Mouse (Mus musculus): ENCODE results near the gene Gm37240.
A peak's percentile ranks its signal among the peaks of the same experiment; 100 is the strongest.

Gene Gm37240

GRCm38 (mm10) chr3:85827283-85827682 lies 60.0 kb downstream of the Gm37240 start:
- no peak for DNase-seq (ENCODE audit: low read depth, low spot score)

GRCm38 (mm10) chr3:85820839-85821548 lies 66.3 kb downstream of the Gm37240 start:
- no peak for DNase-seq (ENCODE audit: low read depth, low spot score)

- DNase-seq (ENCODE audit: low read depth, low spot score): no peak
Observed at GRCm38 (mm10) chr3:85819319-85819718, 68.0 kb downstream of the Gm37240 start.

DNA sequence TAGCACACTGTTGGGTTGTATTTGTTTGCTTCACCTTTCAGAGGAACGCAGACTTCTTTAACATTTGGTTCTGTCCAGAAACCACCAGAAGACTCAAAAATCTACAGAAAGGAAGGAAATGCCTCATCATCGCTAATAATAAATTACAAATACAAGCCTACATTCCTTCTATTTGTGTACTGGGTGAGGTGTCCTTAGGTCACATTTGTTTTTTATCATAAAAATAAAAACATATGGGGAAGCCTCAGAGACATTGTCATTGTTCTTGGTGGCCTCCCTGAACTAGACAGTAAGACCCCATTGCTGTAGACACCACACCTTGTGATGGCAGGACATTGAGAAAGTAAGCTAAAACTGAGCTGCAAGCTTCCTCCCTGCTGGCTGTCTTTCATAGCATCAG lies 70.1 kb downstream of the Gm37240 start, which contains the start of gene Fam160a1:
TSS of gene Fam160a1 (minus strand) at position 101 of the 400 bp plus-strand sequence.
- DNase-seq (ENCODE audit: low read depth, low spot score): no peak

DNA sequence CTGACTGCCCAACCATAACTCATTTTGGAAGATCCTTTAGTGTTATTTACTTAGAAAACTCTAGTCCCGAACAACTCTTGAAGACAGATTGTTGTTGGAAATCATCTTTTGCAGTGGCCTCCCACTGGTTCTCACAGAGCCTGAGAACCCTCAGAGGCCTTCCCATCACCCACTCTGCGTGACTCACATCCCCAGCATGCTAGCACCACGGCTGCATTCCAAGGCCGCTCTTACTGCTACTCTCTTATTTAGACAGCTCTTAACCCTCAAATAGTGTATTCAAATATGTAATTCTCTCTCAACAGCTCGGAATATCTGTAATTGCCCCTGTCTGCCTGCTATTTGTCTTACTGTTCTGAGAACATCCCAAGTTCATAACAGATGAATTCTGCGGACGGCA lies 73.1 kb downstream of the Gm37240 start:
- no peak for DNase-seq (ENCODE audit: low read depth, low spot score)

DNA sequence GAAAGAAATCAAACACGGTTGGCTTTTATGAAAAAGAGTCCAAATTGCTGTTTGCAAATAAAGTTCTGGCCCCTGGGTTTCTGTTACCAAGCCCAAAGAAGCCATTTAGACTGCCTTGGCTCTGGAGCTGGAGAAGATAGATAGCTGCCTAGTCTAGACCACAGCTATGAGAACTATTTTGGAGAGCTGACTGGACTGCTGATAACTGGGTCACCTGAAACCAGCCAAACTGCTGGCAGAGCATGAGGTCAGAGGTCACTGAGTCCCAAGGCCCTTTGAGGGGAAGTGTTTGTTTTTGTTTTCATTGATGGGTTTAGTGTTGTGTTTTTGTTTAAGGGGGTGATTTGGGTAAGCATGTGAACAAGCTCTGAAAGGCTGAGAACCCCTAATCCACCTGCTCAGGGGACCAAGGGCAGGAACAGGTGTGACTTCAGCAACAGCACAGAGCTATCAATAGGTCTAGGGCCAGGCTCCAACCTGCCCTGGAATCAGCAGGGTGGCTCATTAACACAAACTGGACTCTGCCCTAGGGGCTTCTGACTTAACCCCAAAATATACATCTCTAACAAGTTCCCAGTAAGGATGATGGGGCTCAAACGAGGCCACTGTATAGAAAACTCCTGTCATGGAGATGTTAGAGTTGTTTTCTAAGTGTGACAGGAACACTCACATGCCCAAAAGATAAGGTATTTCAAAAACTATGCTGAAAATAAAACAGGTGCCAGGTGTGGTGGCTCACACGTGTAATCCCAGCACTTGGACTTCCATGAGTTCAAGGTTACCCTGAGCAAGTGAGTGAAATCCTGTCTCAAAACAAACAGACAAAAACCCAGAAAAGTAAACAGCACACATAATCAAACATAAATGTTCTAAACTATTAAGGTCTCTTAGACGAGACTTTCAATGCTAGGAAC lies 74.0 kb downstream of the Gm37240 start:
- DNase-seq (ENCODE audit: low read depth, low spot score): no peak

DNA sequence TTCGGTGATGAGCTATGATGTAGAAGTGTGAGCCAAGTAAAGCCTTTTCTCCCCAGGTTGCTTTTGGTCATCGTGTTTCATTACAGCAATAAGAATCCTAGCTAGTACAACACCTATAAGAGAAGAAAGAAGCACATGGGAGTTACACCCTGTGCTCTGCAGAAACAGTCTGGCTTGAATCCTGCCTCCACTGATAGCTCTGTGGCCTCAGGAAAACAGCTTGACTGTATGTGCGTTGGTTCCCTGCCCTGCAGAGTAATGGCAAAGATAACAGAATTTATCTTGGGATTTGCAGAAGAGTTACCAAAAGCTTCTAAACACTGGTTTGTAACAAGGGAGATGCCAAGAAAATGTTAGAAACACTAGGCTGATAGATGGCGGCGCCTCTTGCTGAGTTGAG lies 75.3 kb downstream of the Gm37240 start:
- DNase-seq (ENCODE audit: low read depth, low spot score): no peak

GRCm38 (mm10) chr3:85793166-85793565 lies 94.2 kb downstream of the Gm37240 start:
- DNase-seq (ENCODE audit: low read depth, low spot score): no peak

DNA sequence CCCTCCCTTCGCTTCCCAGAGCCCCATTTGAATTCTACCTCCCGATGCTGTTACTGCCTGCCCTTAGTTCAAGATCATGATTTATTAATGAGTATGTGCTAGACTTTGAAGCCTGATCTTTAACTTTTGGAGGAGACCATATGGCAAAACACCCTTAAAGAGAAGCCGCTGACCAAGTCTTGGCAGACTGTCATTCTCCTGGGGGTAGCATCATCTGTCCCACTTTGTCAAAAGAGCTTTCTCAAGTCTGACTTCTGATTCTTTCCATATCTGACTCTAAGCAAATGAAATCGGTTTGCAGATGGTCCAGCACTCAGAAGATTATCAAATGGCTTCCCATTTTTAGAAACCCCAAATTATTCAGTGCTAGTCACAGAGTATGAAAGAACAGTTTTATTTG lies 97.6 kb downstream of the Gm37240 start:
- no peak for DNase-seq (ENCODE audit: low read depth, low spot score)

DNA sequence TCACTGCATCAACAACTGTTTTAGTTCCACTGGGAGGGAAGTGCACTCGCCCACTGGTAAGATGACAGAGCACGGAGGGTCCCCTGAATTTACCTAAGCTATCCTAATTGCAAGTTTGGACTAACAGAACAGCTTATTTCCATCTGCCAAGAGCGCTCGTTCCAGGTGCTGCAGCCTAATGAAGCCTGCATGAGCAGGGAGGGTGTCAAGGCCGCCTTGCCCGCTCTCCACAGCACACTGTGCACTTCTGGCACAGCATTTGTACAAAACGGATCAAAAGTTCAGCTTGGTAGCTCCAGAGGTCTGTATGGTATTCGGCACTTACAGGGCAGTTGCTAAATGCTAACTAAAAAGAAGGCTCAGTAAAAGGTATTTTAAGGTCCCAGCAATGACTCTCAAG lies 100.8 kb downstream of the Gm37240 start:
- DNase-seq (ENCODE audit: low read depth, low spot score): no peak

DNA sequence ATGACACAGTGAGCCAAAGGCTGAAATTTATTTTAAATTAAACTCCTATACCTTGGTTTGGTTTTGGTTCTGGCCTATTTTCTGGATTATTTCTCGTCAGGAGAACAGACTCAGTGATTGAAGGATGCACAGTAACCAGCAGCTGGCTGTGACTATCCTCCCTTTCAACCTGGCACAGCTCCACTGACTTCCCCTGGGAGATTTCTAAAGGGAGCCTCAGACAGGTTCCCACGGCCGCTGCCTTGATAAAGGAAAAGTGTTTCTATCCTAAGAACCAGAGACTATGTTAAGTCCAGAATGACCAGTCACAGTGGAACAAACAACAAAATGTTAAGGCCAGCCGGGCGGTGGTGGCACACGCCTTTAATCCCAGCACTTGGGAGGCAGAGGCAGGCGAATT lies 106.4 kb downstream of the Gm37240 start:
- no peak for DNase-seq (ENCODE audit: low read depth, low spot score)

DNA sequence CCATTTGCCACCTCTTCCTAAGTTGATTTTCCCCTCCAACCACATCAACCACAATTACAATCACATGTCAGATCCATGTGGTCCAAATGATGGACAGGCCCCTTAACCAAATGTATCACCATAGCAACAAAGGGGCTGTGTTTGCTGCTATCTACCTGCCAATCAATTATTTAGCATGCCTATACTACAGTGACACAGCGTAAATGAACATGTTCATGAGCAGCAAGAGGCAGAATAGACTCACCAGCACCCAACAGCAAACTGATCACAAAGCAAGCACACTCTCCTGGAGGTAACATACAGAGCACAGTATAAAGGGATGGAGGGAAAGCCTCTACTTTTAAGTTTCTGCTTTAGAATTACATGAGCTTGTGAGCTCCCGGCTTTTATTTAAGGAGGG lies 107.0 kb downstream of the Gm37240 start:
- DNase-seq (ENCODE audit: low read depth, low spot score): no peak

GRCm38 (mm10) chr3:85777841-85778240 lies 109.5 kb downstream of the Gm37240 start:
- DNase-seq (ENCODE audit: low read depth, low spot score): no peak

DNA sequence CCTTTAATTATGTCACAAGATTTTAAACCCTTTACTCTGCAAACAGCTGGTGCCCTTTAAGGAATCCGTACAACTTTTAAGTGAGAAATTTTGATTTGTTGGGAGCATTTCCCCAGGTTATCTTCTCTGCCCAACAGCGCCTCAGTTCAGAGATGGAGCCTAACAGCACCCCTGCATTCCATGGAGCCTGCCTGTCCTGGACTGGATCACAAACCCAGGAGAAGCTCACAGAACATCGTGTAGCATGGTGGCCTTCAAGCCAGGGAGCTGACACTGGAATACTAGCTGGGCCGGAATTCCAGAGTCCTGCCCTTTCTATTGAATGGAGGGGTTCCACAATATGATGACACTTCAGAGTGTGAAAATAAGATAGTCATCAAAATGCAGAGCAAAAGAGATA lies 110.0 kb downstream of the Gm37240 start:
- DNase-seq (ENCODE audit: low read depth, low spot score): no peak

DNA sequence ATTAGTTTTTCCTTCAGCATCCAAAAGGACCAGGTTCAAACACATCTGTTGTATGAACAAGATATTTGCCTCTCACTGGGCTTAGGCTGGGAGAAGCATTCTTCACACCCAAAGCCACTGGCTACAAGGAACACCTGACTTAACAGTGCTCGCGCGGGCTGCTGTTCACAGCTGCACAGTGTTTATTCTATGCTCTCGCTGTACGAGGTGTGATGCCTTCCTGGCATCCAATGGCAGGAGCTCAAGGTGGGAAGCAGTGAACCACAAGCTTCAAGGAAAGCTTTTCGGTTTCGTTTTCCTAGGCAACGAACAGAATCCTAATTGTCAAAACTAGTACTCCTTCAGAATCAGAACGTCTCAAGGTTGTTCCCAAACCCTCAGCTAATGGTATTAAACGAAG lies 110.6 kb downstream of the Gm37240 start:
- no peak for DNase-seq (ENCODE audit: low read depth, low spot score)

GRCm38 (mm10) chr3:85776126-85776525 lies 111.2 kb downstream of the Gm37240 start:
- no peak for DNase-seq (ENCODE audit: low read depth, low spot score)

DNA sequence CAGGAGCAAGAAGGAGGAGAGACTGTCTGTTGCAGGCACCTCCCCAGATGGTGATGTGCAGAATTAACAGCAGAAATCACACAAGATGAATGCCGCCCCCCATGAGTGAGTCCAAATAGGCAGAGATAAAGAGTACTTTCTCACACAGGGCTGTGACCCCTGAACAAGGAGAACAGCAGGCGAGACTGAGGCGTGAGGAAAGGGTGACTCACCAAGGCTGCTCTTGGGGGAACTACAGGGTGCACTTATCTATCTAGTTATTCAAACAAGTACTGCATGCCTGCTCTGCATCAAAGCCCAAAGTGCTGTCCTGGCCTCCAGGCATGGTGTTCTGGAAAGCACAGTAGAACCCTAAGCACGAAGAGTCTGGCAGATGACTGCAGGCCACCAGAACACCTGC lies 113.4 kb downstream of the Gm37240 start:
- no peak for DNase-seq (ENCODE audit: low read depth, low spot score)

GRCm38 (mm10) chr3:85773425-85773824 lies 113.9 kb downstream of the Gm37240 start:
- peak; percentile 18 for DNase-seq (ENCODE audit: low read depth, low spot score)

GRCm38 (mm10) chr3:85764937-85765337 lies 122.4 kb downstream of the Gm37240 start:
- no peak for DNase-seq (ENCODE audit: low read depth, low spot score)

- no peak for DNase-seq (ENCODE audit: low read depth, low spot score)
Observed at GRCm38 (mm10) chr3:85764008-85764834, 123.1 kb downstream of the Gm37240 start.

GRCm38 (mm10) chr3:85757944-85758343 lies 129.4 kb downstream of the Gm37240 start:
- no peak for DNase-seq (ENCODE audit: low read depth, low spot score)

DNA sequence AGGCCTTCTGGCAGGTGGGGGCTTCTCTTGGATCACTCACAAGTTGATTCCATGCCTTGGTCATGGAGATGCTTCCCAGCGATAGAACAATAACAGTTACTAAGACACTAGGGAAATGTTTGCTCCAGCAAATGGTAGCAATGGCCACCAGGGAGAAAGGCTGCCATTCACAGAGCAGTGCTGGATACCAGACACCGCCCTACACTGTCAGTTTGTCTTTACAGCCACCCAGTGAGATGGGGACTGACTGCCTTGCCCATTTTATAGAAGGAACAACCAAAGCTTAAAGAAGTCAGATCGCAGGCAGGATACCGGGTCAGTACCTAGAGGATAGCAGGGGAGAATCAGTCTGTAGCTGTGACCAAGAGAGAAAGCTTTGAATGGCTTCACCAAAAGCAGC lies 129.9 kb downstream of the Gm37240 start:
- DNase-seq (ENCODE audit: low read depth, low spot score): no peak

All from ZHBTc4 (cell line).